Mouse (Mus musculus) midbrain, embryonic 11.5 days (tissue): Measurements from ENCODE around the gene Ift20. TPM values are rescaled to one million over a fixed set of nuclear protein-coding genes. Genes with fewer than 3 reads are reported as not detected.

Experiments
- ATAC-seq: fragments of 200-750 bp; cut with Nextera tagmentation; 2 replicates; pipeline ENCODE4 v1.8.0; 2017; ENCODE audit warnings: moderate TSS enrichment, moderate library complexity; ENCODE audit not compliant: low FRiP score
- DNase-seq: peaks from one replicate; pipeline ENCODE4 v3.0.0; 2015; ENCODE audit warnings: low spot score; ENCODE audit errors: missing footprints
- H3K27ac ChIP-seq: fragments of 300-500 bp; sonication (generic); 2 replicates; pipeline ENCODE4 v1.5.1; 2014; ENCODE audit warnings: low read depth, low read length
- H3K27me3 ChIP-seq: fragments of 300-500 bp; sonication (generic); 2 replicates; pipeline ENCODE4 v1.6.1; 2014; ENCODE audit warnings: mild to moderate bottlenecking, low read length, moderate library complexity, mixed read lengths; ENCODE audit not compliant: control insufficient read depth, insufficient read depth
- H3K36me3 ChIP-seq: fragments of 300-500 bp; sonication (generic); 2 replicates; pipeline ENCODE4 v1.6.1; 2014; ENCODE audit warnings: mild to moderate bottlenecking, low read length, moderate library complexity, mixed read lengths; ENCODE audit not compliant: control insufficient read depth, insufficient read depth
- H3K4me1 ChIP-seq: fragments of 300-500 bp; sonication (generic); 2 replicates; pipeline ENCODE4 v1.6.1; 2014; ENCODE audit warnings: low read length; ENCODE audit not compliant: control insufficient read depth, insufficient read depth
- H3K4me2 ChIP-seq: fragments of 300-500 bp; sonication (generic); 2 replicates; pipeline ENCODE4 v1.6.1; 2014; ENCODE audit warnings: mild to moderate bottlenecking, moderate library complexity
- H3K4me3 ChIP-seq: fragments of 300-500 bp; sonication (generic); 2 replicates; pipeline ENCODE4 v1.5.1; 2014; ENCODE audit warnings: low read depth, low read length
- H3K9ac ChIP-seq: fragments of 300-500 bp; sonication (generic); 2 replicates; pipeline ENCODE4 v1.6.1; 2014; ENCODE audit warnings: low read length
- H3K9me3 ChIP-seq: fragments of 300-500 bp; sonication (generic); 2 replicates; pipeline ENCODE4 v1.6.1; 2016; ENCODE audit warnings: low read length; ENCODE audit not compliant: control insufficient read depth
- WGBS: fragments of 180-500 bp; shearing (Covaris S2); extraction: QIAGEN DNeasy Blood & Tissue Kit; methylation state at CpG from one replicate; pipeline ENCODE4 v1.1.7; 2014; 5-methylcytosine and 5-hydroxymethylcytosine counted together
- polyA plus RNA-seq: library from polyadenylated mRNA; unstranded; fragments of >200 nt; fragmentation: Nextera tagmentation; extraction: Ambion mirVana; gene quantifications from 2 replicates; pipeline ENCODE4 v1.2.1, GENCODE M21; 2014

Gene Ift20
- polyA plus RNA-seq, 1 experiment from 2014 or later: 110 TPM

GRCm38 (mm10) chr11:78500623-78501202, 35.4 kb upstream of the Ift20 start:
- Histone ChIP-seq H3K9ac (no peak overlapping the region), H3K4me3 (no peak overlapping the region), H3K36me3 (no peaks in the 10 kb centered on the region), H3K27me3 (peaks cover 5% of the 10 kb centered on the region), H3K9me3 (no peaks in the 10 kb centered on the region), H3K4me1 (peaks cover 25% of the 10 kb centered on the region), H3K27ac (no peak overlapping the region), H3K4me2 (peak overlapping the region; percentile 14; the same call in 1 of the 2 replicates)
- no peak for ATAC-seq
- no peak for DNase-seq
- WGBS: 76% methylated on average over 9 of the region's 9 CpGs

- 84% methylated on average over 20 of the region's 20 CpGs for WGBS
- Histone ChIP-seq H3K4me1 (peaks cover 17% of the 10 kb centered on the region), H3K36me3 (no peaks in the 10 kb centered on the region), H3K27me3 (no peaks in the 10 kb centered on the region), H3K4me3 (no peak overlapping the region), H3K4me2 (no peak overlapping the region), H3K9me3 (no peaks in the 10 kb centered on the region), H3K9ac (no peak overlapping the region), H3K27ac (no peak overlapping the region)
- no peak for DNase-seq
- no peak for ATAC-seq
These were observed 34.6 kb upstream of the Ift20 start for GRCm38 (mm10) chr11:78501529-78501928.

GRCm38 (mm10) chr11:78502909-78503650, 33.1 kb upstream of the Ift20 start, which contains the start of gene Sebox:
Gene Sebox (plus strand): TSS chr11:78503447.
- WGBS: 65% methylated on average over 7 of the region's 7 CpGs
- no peak for DNase-seq
- H3K4me1 ChIP-seq: peaks cover 10% of the 10 kb centered on the region; the same call in 1 of the 2 replicates

GRCm38 (mm10) chr11:78505430-78505829, 30.7 kb upstream of the Ift20 start:
- H3K27ac ChIP-seq: no peak overlapping the region
- no peak overlapping the region for H3K4me2 ChIP-seq
- H3K4me3 ChIP-seq: no peak overlapping the region
- H3K9ac ChIP-seq: no peak overlapping the region
- no peaks in the 10 kb centered on the region for H3K27me3 ChIP-seq
- H3K36me3 ChIP-seq: peaks cover 2% of the 10 kb centered on the region; the same call in 1 of the 2 replicates
- 83% methylated on average over 3 of the region's 3 CpGs for WGBS
- H3K9me3 ChIP-seq: no peaks in the 10 kb centered on the region
- ATAC-seq (no peak), DNase-seq (no peak)
- H3K4me1 ChIP-seq: no peaks in the 10 kb centered on the region

More at GRCm38 (mm10) chr11:78502909-78503650, 33.1 kb upstream of the Ift20 start, which contains the start of gene Sebox:
- Histone ChIP-seq H3K4me3 (no peak within 1 kb of the TSS), H3K27ac (no peak within 1 kb of the TSS), H3K9ac (no peak within 1 kb of the TSS), H3K36me3 (peaks cover 2% of the 10 kb centered on the region; the same call in 1 of the 2 replicates), H3K9me3 (no peaks in the 10 kb centered on the region), H3K4me2 (no peak within 1 kb of the TSS), H3K27me3 (no peaks in the 10 kb centered on the region)
- no peak for ATAC-seq

- no peak overlapping the region for H3K4me2 ChIP-seq
- H3K9ac ChIP-seq: no peak overlapping the region
- H3K27me3 ChIP-seq: no peaks in the 10 kb centered on the region
- peaks cover 13% of the 10 kb centered on the region for H3K4me1 ChIP-seq
- no peak overlapping the region for H3K4me3 ChIP-seq
- no peak for ATAC-seq
- peaks cover 2% of the 10 kb centered on the region; the same call in 1 of the 2 replicates for H3K36me3 ChIP-seq
- no peak for DNase-seq
- H3K27ac ChIP-seq: no peak overlapping the region
- no peaks in the 10 kb centered on the region for H3K9me3 ChIP-seq
- WGBS: 82% methylated on average over 5 of the region's 5 CpGs
These were observed 27.0 kb upstream of the Ift20 start for GRCm38 (mm10) chr11:78509148-78509547.

- 1% methylated on average over 67 of the region's 67 CpGs for WGBS
- ATAC-seq (peak; percentile 95), DNase-seq (peak; percentile 99)
- H3K4me2 ChIP-seq: peak within 1 kb of the TSS; percentile 73
- peaks cover 13% of the 10 kb centered on the region for H3K4me1 ChIP-seq
- H3K9me3 ChIP-seq: no peaks in the 10 kb centered on the region
- H3K4me3 ChIP-seq: peak within 1 kb of the TSS; percentile 88
- H3K27me3 ChIP-seq: no peaks in the 10 kb centered on the region
- peaks cover 12% of the 10 kb centered on the region; the same call in 1 of the 2 replicates for H3K36me3 ChIP-seq
- peak within 1 kb of the TSS; percentile 95 for H3K9ac ChIP-seq
- H3K27ac ChIP-seq: peak within 1 kb of the TSS; percentile 63
These were observed 23.9 kb upstream of the Ift20 start, which contains the start of the genes Tmem199 and Poldip2 for GRCm38 (mm10) chr11:78512025-78512957. Gene Tmem199 (minus strand): TSS chr11:78512172. Gene Poldip2 (plus strand): TSS chr11:78512193.

- Histone ChIP-seq H3K27me3 (no peaks in the 10 kb centered on the region), H3K4me2 (peak overlapping the region; percentile 73), H3K4me3 (peak overlapping the region; percentile 88; the same call in 1 of the 2 replicates), H3K36me3 (peaks cover 16% of the 10 kb centered on the region; the same call in 1 of the 2 replicates), H3K9me3 (no peaks in the 10 kb centered on the region), H3K27ac (no peak overlapping the region), H3K4me1 (peaks cover 13% of the 10 kb centered on the region), H3K9ac (peak overlapping the region; percentile 95)
- 82% methylated on average over 3 of the region's 3 CpGs for WGBS
- DNase-seq (no peak), ATAC-seq (no peak)
These were observed 22.9 kb upstream of the Ift20 start for GRCm38 (mm10) chr11:78513106-78513790.
